In genomic region chr10:12724247-12725001, GRCm38 (mm10) we compare ENCODE assay signal across 13 mouse cellular contexts.
A peak's percentile ranks its signal among the peaks of the same experiment; 100 is the strongest.
DNase-seq lines count a peak whose midpoint lies in the region; ATAC-seq lines count a peak whose summit lies in the region.
"Had no signal": no experiment of that assay in that cellular context is flagged by ENCODE, and none has a peak within 500 bp of the region (broad histone marks: within the 10 kb centered on the region; RNA-seq: fewer than 3 reads in every experiment).

No protein-coding gene starts in this region.

- no peak overlapping the region for H3K4me3 ChIP-seq in heart, embryonic 11.5 days (ENCODE audit: low read depth, low read length)
- no peak overlapping the region for H3K4me3 ChIP-seq in forebrain, embryonic 15.5 days
- no peak overlapping the region for H3K4me3 ChIP-seq in midbrain, embryonic 11.5 days (ENCODE audit: low read depth, low read length)
- H3K4me3 ChIP-seq: limb, embryonic 13.5 days had no signal

- no peak for DNase-seq in heart, adult 18-20 months
- peak; percentile 12 to 26 for DNase-seq in adrenal gland, postnatal 36 days
- no peak for DNase-seq in midbrain, embryonic 11.5 days (ENCODE audit: low spot score, missing footprints)
- DNase-seq in layer of hippocampus, postnatal 10 days (ENCODE audit: low spot score in 2 of 2): no peak
- no peak for DNase-seq in cerebellum, postnatal 4 days (ENCODE audit: low spot score in 2 of 2)
- DNase-seq in ovary, adult 18-20 months (ENCODE audit: low spot score): no peak
- DNase-seq: cerebellum, adult 9-10 months; layer of hippocampus, adult 9-11 months; thymus, postnatal 4 days had no signal

- H3K4me2 ChIP-seq in heart, embryonic 11.5 days: no peak overlapping the region; the same call in 1 of the 2 replicates
- no peak overlapping the region for H3K4me2 ChIP-seq in forebrain, embryonic 15.5 days (replicated peaks)
- H3K4me2 ChIP-seq in midbrain, embryonic 11.5 days: no peak overlapping the region
- H3K4me2 ChIP-seq: limb, embryonic 13.5 days had no signal

- H3K4me1 ChIP-seq in heart, embryonic 11.5 days (ENCODE audit: control insufficient read depth, insufficient read depth, low read length): peaks cover 21% of the 10 kb centered on the region
- H3K4me1 ChIP-seq in forebrain, embryonic 15.5 days: peaks cover 9% of the 10 kb centered on the region
- peaks cover 2% of the 10 kb centered on the region; the same call in 1 of the 2 replicates for H3K4me1 ChIP-seq in midbrain, embryonic 11.5 days (ENCODE audit: control insufficient read depth, insufficient read depth, low read length)

- no peaks in the 10 kb centered on the region for H3K9me3 ChIP-seq in heart, embryonic 11.5 days (replicated peaks; ENCODE audit: control insufficient read depth, low read length)
- no peaks in the 10 kb centered on the region for H3K9me3 ChIP-seq in forebrain, embryonic 15.5 days
- H3K9me3 ChIP-seq in midbrain, embryonic 11.5 days (ENCODE audit: control insufficient read depth, low read length): no peaks in the 10 kb centered on the region
- H3K9me3 ChIP-seq: limb, embryonic 13.5 days had no signal

- WGBS in heart, embryonic 11.5 days (ENCODE audit: insufficient replicate concordance): 56% methylated on average over 14 of the region's 14 CpGs
- WGBS in forebrain, embryonic 15.5 days: 59% methylated on average over 14 of the region's 14 CpGs
- 72% methylated on average over 14 of the region's 14 CpGs for WGBS in midbrain, embryonic 11.5 days

- peak overlapping the region; percentile 62 for H3K27ac ChIP-seq in heart, embryonic 11.5 days (ENCODE audit: low read depth, low read length)
- H3K27ac ChIP-seq in forebrain, embryonic 15.5 days (replicated peaks): no peak overlapping the region
- H3K27ac ChIP-seq in midbrain, embryonic 11.5 days (ENCODE audit: low read depth, low read length): no peak overlapping the region; the same call in 1 of the 2 replicates
- H3K27ac ChIP-seq: limb, embryonic 13.5 days; macrophage had no signal

- H3K27me3 ChIP-seq in heart, embryonic 11.5 days (ENCODE audit: control insufficient read depth, insufficient read depth, low read length): no peaks in the 10 kb centered on the region
- no peaks in the 10 kb centered on the region for H3K27me3 ChIP-seq in forebrain, embryonic 15.5 days
- no peaks in the 10 kb centered on the region for H3K27me3 ChIP-seq in midbrain, embryonic 11.5 days (ENCODE audit: control insufficient read depth, insufficient read depth, low read length)
- H3K27me3 ChIP-seq: limb, embryonic 13.5 days had no signal

- ATAC-seq in heart, embryonic 11.5 days (replicated peaks; ENCODE audit: insufficient number of reproducible peaks, low FRiP score, low TSS enrichment): no peak; the same call in 1 of the 2 replicates
- 0 out of 2 replicates have a peak, but pooled peaks have one; percentile 24 for ATAC-seq in forebrain, embryonic 15.5 days (replicated peaks)
- ATAC-seq in midbrain, embryonic 11.5 days (ENCODE audit: low FRiP score): peak; percentile 59

- no peaks in the 10 kb centered on the region; the same call in 1 of the 2 replicates for H3K36me3 ChIP-seq in heart, embryonic 11.5 days (ENCODE audit: control insufficient read depth, insufficient read depth, low read length)
- no peaks in the 10 kb centered on the region for H3K36me3 ChIP-seq in forebrain, embryonic 15.5 days
- no peaks in the 10 kb centered on the region; the same call in 1 of the 2 replicates for H3K36me3 ChIP-seq in midbrain, embryonic 11.5 days (ENCODE audit: control insufficient read depth, insufficient read depth, low read length)

- no peak overlapping the region for H3K9ac ChIP-seq in heart, embryonic 11.5 days (ENCODE audit: low read depth, low read length)
- H3K9ac ChIP-seq in forebrain, embryonic 15.5 days (replicated peaks): no peak overlapping the region
- no peak overlapping the region for H3K9ac ChIP-seq in midbrain, embryonic 11.5 days (ENCODE audit: low read length)
- H3K9ac ChIP-seq: limb, embryonic 13.5 days had no signal

Comparison
In these comparisons a context has a peak if more than half of its experiments do, and no peak if none do; other contexts are left out.
1. DNase-seq: peak in adrenal gland, postnatal 36 days (2 of 2); none in heart, adult 18-20 months (0 of 2), midbrain, embryonic 11.5 days (single experiment), layer of hippocampus, postnatal 10 days (0 of 2), cerebellum, postnatal 4 days (0 of 2) and ovary, adult 18-20 months (single experiment).